24 mouse cellular contexts compared by ENCODE assay signal in genomic region chr14:60286194-60286863, GRCm38 (mm10). TPM values are rescaled to one million over a fixed set of nuclear protein-coding genes. Genes with fewer than 3 reads are reported as not detected.
"Had no signal": no experiment of that assay in that cellular context is flagged by ENCODE, and none has a peak within 500 bp of the region (broad histone marks: within the 10 kb centered on the region; RNA-seq: fewer than 3 reads in every experiment).

No protein-coding gene starts in this region.

- H3K9me3 ChIP-seq: hindbrain, embryonic 15.5 days; kidney, embryonic 15.5 days; limb, embryonic 13.5 days; midbrain, embryonic 10.5 days; neural tube, embryonic 15.5 days had no signal

- DNase-seq: kidney, adult 2 months; kidney, postnatal 25 days; left cerebral cortex, postnatal 4 days; lung, adult 18-20 months; lung, postnatal 4 days; midbrain, embryonic 14.5 days; right cerebral cortex, adult 18-20 months; right cerebral cortex, postnatal 25 days; thymus, postnatal 14 days had no signal

- H3K4me3 ChIP-seq: hindbrain, embryonic 15.5 days; kidney, embryonic 15.5 days; layer of hippocampus, adult 2 months; limb, embryonic 13.5 days; midbrain, embryonic 10.5 days; myocyte; neural tube, embryonic 15.5 days had no signal

- H3K27me3 ChIP-seq: hindbrain, embryonic 15.5 days; kidney, embryonic 15.5 days; limb, embryonic 13.5 days; neural tube, embryonic 15.5 days had no signal

- H3K27ac ChIP-seq: hindbrain, embryonic 15.5 days; kidney, embryonic 15.5 days; layer of hippocampus, adult 2 months; limb, embryonic 13.5 days; liver, embryonic 14.5 days; midbrain, embryonic 10.5 days; neural tube, embryonic 15.5 days had no signal

- H3K4me1 ChIP-seq: hindbrain, embryonic 15.5 days; kidney, embryonic 15.5 days; limb, embryonic 13.5 days; midbrain, embryonic 10.5 days; neural tube, embryonic 15.5 days had no signal

RNA-seq across cellular contexts. Expression of gene Nupl1, which starts 35.1 kb away (rescaled TPM):
- total RNA-seq: layer of hippocampus, postnatal 14 days; left cerebral cortex, adult 18-20 months; left cerebral cortex, postnatal 4 days; liver, adult 2 months; megakaryocyte, adult 5-6 weeks had no signal
- polyA plus RNA-seq: inflammation-experienced regulatory T-cells, adult 6 months; kidney, embryonic 15.5 days; limb, embryonic 13.5 days; liver, adult 2 months; lung, embryonic 16.5 days; midbrain, embryonic 10.5 days; midbrain, embryonic 14.5 days; myocyte; neural tube, embryonic 11.5 days had no signal
